Mouse (Mus musculus) bone marrow macrophage, adult 2 months (primary cell): Measurements from ENCODE around the gene Tmprss11d.

Source experiments
- CTCF ChIP-seq: IDR thresholded peaks from 2 replicates; pipeline ENCODE4 v1.5.1; 2012; ENCODE audit warnings: low read depth, mild to moderate bottlenecking, low read length, moderate library complexity
- POLR2A ChIP-seq: IDR thresholded peaks from 2 replicates; pipeline ENCODE4 v1.6.1; 2012; ENCODE audit warnings: mild to moderate bottlenecking, low read depth, low read length, borderline replicate concordance

DNA sequence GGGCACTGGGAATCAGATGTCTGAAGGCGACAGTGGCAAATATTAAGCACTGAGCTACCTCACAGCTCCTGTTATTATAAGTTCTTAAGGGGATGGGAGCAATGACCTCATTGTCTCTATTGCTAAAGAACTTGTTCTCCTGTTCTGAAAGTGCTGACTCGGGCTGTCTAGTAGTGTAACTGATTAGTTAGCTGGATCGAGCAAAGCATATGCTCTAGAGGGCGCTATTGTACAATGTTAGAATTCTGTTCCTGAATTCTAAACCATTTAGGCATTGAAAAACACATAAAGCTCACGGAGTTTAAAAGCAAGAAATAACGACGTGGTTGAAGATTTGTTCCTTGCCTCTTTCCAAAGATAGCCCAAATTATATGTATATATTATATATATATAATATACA, 20.3 kb downstream of the Tmprss11d start:
- TF ChIP-seq CTCF (no peak), POLR2A (no peak)
